Mouse (Mus musculus) layer of hippocampus, adult 9-11 months (tissue): ENCODE measurements around the gene Hsp90aa1.
"Not testable (repeated sequence)": the region's sequence is repeated elsewhere in the genome, so short reads cannot be mapped to it uniquely, and the experiment has no call there.

ENCODE experiments used
- DNase-seq: peaks from one replicate; pipeline ENCODE4 v3.0.0; 2022

The Hsp90aa1 gene

GRCm38 (mm10) chr12:110698523-110699170 lies 3.9 kb downstream of the Hsp90aa1 start:
- no peak for DNase-seq

DNA sequence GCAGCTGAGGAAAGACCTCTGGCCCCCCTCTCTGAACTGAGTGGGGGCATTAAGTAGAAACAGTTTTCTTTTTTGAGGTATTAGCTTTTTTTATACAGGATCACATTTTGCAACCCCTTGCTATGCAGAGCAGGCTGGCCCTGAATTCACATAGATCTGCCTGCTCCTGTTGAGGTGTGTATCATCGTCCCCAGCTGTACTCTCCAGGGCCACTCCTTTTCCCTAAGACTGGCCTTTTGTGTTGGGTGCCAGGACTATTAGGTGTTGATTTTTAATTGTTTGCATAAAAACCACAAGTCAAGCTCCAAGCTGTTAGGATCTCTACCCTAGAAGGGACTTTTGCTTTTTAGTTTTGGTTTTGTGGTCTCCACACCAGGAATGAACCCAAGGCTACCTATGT lies 4.4 kb downstream of the Hsp90aa1 start:
- no peak for DNase-seq

DNA sequence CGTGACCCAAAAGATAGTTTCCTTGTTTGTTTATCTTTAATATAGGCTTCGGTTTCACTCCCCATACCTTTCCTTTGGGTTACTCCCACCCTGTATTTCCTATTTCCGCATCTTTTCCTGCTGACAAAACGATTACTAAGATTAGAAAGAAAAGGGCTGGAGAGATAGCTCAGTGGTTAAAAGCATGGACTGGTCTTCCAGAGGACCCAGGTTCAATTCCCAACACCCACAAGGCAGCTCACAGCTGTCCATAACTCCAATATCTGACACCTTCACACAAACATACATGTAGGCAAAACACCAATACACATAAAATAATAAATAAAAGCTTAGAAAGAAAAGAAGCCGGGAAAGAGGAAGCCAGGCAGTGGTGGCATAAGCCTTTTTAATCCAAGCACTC lies 5.1 kb downstream of the Hsp90aa1 start:
- no peak for DNase-seq

- no peak for DNase-seq
Observed at GRCm38 (mm10) chr12:110696975-110697400, 5.5 kb downstream of the Hsp90aa1 start.

DNA sequence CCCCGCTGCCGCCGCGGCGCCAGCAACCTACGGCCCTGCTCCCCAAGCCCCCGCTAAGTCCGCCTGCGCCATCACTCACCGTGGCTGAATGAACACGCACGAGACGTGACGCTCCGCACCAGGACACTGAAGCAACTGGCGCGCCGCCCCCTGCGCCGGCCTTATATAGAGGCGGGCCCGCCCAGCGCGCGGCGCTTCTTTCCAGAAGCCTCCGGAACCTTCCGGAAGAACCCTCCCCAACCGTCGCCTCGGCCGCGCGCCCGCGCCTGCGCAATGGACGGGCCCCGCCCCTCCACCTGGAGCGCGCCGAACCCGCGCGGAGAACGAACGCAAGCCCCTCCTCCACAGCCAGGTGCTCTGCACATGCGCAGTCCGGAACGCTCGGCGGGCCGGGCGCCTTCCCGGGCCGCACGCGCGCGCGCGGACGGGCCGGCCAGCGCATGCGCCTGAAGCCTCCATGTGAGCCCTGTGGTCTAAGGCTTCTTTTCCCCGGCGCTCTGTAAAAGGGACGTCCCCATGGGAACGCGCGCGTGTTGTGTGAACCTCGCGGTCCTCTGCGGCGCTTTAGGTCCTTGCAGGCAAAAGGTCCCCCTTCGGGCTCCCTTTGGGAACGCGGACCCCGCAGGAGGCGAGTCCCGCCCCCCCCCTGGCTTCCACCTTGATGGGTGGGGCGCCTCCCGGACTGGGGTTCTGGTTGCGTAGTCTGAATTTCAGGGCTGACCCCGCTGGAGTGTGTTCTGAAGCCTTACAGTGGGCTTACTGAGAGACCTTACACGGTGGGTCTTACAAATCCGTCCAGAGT lies 6.2 kb downstream of the Hsp90aa1 start:
- peak; percentile 96 for DNase-seq

GRCm38 (mm10) chr12:110695676-110696171 lies 6.8 kb downstream of the Hsp90aa1 start:
- DNase-seq = peak; percentile 60

- DNase-seq = not testable (repeated sequence)
Observed at GRCm38 (mm10) chr12:110693378-110693777, 9.2 kb downstream of the Hsp90aa1 start.

GRCm38 (mm10) chr12:110689919-110690643 lies 12.4 kb downstream of the Hsp90aa1 start:
- no peak for DNase-seq

DNA sequence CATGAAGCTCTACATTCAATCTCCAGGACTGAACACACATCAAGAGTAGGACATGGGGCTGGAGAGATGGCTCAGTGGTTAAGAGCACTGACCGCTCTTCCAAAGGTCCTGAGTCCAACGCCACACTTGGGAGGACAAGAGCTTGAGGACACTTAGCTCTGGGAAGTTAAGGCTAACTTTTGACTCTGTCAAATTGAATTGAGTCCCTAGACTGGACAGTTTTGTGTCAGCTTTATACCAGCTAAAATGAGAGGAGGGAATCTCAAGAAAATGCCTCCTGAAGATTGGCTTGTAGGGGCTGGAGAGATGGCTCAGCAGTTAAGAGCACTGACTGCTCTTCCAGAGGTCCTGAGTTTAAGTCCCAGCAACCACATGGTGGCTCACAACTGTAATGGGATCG lies 13.6 kb downstream of the Hsp90aa1 start:
- DNase-seq = not testable (repeated sequence)

- DNase-seq = peak; percentile 35
Observed at GRCm38 (mm10) chr12:110687894-110688734, 14.4 kb downstream of the Hsp90aa1 start.

GRCm38 (mm10) chr12:110683580-110683979 lies 18.9 kb downstream of the Hsp90aa1 start:
- no peak for DNase-seq

- DNase-seq = no peak
Observed at GRCm38 (mm10) chr12:110682561-110683299, 19.8 kb downstream of the Hsp90aa1 start, which contains the start of gene 1700001K19Rik. TSS of gene 1700001K19Rik (minus strand) at chr12:110682619.

DNA sequence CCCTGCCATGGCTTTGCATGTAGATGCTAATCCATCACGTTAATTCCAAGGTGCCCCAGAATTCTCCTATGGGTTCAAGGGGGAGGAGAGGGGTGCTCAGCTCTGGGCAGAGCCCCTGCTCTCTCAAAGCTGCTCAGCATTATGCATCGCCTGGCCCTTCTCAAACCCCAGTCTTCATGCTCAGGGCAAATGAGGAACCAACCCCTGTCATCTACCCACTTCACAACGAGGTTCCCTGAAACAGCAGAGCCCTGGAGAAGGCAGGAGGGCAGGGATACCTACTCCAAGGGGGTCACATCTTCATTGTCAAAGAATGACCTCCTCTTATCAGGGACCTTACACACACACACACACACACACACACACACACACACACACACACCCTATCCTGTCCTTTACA lies 20.6 kb downstream of the Hsp90aa1 start:
- no peak for DNase-seq

- no peak for DNase-seq
Observed at GRCm38 (mm10) chr12:110681191-110681590, 21.3 kb downstream of the Hsp90aa1 start.

DNA sequence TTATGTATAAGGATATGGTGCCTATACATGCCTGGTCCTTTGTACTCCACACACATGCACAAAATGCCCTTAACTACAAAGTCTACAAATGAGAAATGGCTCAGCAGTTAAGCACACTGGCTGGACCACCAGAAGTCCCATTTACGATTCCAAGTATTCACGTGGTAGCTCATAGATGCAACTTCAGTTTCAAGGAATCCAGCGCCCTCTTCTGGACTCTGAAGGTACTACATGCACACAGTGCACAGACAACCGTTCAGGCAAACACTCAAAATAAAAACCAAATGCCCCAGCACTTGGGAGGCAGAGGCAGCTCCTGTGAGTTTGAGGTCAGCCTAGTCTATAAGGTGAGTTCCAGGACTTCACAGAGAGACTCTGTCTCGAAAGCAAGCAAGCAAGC lies 28.3 kb downstream of the Hsp90aa1 start:
- no peak for DNase-seq

DNA sequence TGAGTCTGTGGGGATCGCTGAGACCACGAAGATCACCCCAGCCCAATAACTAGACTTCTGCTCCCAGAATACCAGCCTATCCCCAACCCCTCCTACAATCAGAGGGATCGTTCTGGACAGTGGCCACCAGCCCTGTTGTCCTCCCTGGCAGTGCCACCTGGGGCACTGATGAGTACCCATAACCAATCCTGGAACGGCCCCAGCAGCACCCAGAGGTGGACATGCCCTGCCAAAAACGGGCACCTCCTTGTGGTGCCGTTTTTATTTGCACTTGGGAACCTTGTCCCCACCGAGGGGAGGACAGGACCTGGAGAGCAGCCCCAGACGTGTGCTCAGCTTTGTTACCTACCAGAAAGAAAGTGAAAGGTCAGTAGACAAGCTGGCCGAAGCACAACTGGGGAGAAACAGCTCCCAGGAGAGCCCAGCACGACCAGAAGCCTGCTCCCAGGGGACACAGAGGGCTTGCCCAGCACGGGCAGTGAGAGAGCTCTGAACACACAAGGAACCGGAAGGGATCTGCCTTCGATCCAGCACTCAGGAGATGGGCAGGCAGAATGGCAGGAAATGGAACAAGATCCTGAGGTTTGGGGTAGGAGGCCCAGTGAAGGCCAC lies 35.0 kb downstream of the Hsp90aa1 start:
- DNase-seq = no peak

DNA sequence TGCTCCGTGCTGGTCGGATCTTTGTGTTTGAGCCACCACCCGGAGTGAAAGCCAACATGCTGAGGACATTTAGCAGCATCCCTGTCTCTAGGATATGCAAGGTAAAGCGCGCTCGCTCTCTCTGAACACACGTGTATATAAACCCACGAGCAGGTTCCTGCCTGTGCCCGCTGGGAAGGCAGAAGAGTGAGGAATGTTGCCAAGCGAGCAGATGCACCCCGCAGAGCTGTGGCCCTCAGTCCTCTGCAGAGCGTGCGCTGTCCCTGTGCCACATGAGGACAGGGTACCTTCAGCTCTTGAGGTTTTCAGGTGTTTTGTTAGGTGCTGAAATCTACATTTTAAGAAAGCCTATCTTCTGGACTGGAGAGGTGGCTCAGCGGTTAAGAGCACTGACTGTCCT lies 40.8 kb downstream of the Hsp90aa1 start:
- DNase-seq = no peak

DNA sequence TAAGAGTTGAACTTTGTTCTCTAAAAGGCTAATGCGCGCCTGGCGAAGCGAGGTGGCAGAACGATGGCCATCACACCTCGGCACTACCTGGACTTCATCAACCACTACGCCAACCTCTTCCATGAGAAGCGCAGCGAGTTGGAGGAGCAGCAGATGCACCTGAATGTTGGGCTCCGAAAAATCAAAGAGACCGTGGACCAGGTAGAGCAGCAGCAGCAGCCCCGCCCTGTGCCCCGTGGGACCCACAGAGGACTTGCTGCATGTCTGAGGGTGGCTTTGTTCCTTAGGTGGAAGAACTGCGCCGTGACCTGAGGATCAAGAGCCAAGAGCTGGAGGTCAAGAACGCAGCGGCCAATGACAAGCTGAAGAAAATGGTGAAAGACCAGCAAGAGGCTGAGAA lies 51.1 kb downstream of the Hsp90aa1 start:
- no peak for DNase-seq

DNA sequence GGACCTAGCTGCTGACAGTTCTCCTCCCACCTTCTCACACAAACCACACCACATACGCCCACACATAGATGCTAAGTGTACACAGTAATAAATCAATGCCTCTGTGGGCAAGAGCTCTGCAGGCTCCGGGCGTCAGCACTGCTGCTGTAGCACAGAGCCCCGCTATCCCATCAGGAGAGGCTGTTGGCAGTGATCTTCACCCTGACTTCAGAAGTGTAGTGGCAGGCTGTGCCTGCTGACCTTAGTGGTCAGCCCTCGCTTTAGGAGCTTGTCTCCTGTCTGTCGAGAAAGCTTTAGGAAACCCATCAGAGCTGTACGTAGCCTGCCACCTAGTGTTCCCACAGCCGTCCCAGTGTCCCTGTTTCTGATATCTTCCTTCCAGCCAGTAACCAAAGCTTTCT lies 52.3 kb downstream of the Hsp90aa1 start:
- DNase-seq = no peak
